Mouse (Mus musculus): Measurements from ENCODE around the gene Acsm1.
"Not testable (repeated sequence)": the region's sequence is repeated elsewhere in the genome, so short reads cannot be mapped to it uniquely, and the experiment has no call there.

Gene Acsm1

GRCm38 (mm10) chr7:119606664-119607076, at the start of gene Acsm1:
Acsm1 (plus strand) TSS chr7:119607026.
- DNase-seq (ENCODE audit: low read depth in 1 of 2, low spot score in 2 of 2): no peak

GRCm38 (mm10) chr7:119559789-119560451, 46.9 kb upstream of the Acsm1 start:
- DNase-seq (ENCODE audit: low read depth in 1 of 2, low spot score in 2 of 2): no peak

- DNase-seq (ENCODE audit: low read depth in 1 of 2, low spot score in 2 of 2): no peak
These were observed 46.4 kb upstream of the Acsm1 start for GRCm38 (mm10) chr7:119560452-119560835.

GRCm38 (mm10) chr7:119561441-119561840, 45.4 kb upstream of the Acsm1 start:
- DNase-seq (ENCODE audit: low read depth in 1 of 2, low spot score in 2 of 2): no peak

GRCm38 (mm10) chr7:119562476-119562875, 44.4 kb upstream of the Acsm1 start:
- DNase-seq (ENCODE audit: low read depth in 1 of 2, low spot score in 2 of 2): not testable (repeated sequence)

- DNase-seq (ENCODE audit: low read depth in 1 of 2, low spot score in 2 of 2): no peak
These were observed 12.2 kb upstream of the Acsm1 start for GRCm38 (mm10) chr7:119594530-119595107.

GRCm38 (mm10) chr7:119595306-119595705, 11.5 kb upstream of the Acsm1 start:
- DNase-seq (ENCODE audit: low read depth in 1 of 2, low spot score in 2 of 2): no peak

GRCm38 (mm10) chr7:119596536-119596935, 10.3 kb upstream of the Acsm1 start:
- no peak for DNase-seq (ENCODE audit: low read depth in 1 of 2, low spot score in 2 of 2)

- no peak for DNase-seq (ENCODE audit: low read depth in 1 of 2, low spot score in 2 of 2)
These were observed 5.5 kb upstream of the Acsm1 start for GRCm38 (mm10) chr7:119601195-119601953.

GRCm38 (mm10) chr7:119601954-119602317, 4.9 kb upstream of the Acsm1 start:
- no peak for DNase-seq (ENCODE audit: low read depth in 1 of 2, low spot score in 2 of 2)

GRCm38 (mm10) chr7:119604903-119605483, 1.8 kb upstream of the Acsm1 start:
- no peak for DNase-seq (ENCODE audit: low read depth in 1 of 2, low spot score in 2 of 2)

GRCm38 (mm10) chr7:119605926-119606663, 731 bp upstream of the Acsm1 start:
- DNase-seq (ENCODE audit: low read depth in 1 of 2, low spot score in 2 of 2): no peak

GRCm38 (mm10) chr7:119607796-119608515, 1.1 kb downstream of the Acsm1 start:
- no peak for DNase-seq (ENCODE audit: low read depth in 1 of 2, low spot score in 2 of 2)

- no peak for DNase-seq (ENCODE audit: low read depth in 1 of 2, low spot score in 2 of 2)
These were observed 9.7 kb downstream of the Acsm1 start for GRCm38 (mm10) chr7:119616531-119616930.

GRCm38 (mm10) chr7:119617593-119617992, 10.8 kb downstream of the Acsm1 start:
- no peak for DNase-seq (ENCODE audit: low read depth in 1 of 2, low spot score in 2 of 2)

- no peak for DNase-seq (ENCODE audit: low read depth in 1 of 2, low spot score in 2 of 2)
These were observed 11.5 kb downstream of the Acsm1 start for GRCm38 (mm10) chr7:119618209-119618935.

- no peak for DNase-seq (ENCODE audit: low read depth in 1 of 2, low spot score in 2 of 2)
These were observed 13.3 kb downstream of the Acsm1 start for GRCm38 (mm10) chr7:119620157-119620556.

- DNase-seq (ENCODE audit: low read depth in 1 of 2, low spot score in 2 of 2): no peak
These were observed 31.9 kb downstream of the Acsm1 start for GRCm38 (mm10) chr7:119638773-119639172.

GRCm38 (mm10) chr7:119642307-119642706, 35.5 kb downstream of the Acsm1 start:
- DNase-seq (ENCODE audit: low read depth in 1 of 2, low spot score in 2 of 2): no peak

- no peak for DNase-seq (ENCODE audit: low read depth in 1 of 2, low spot score in 2 of 2)
These were observed 61.1 kb downstream of the Acsm1 start for GRCm38 (mm10) chr7:119667893-119668292.
